Mouse (Mus musculus) large intestine, adult 2 months (tissue): ENCODE results near the gene G6pc2. TPM values are rescaled to one million over a fixed set of nuclear protein-coding genes. Genes with fewer than 3 reads are reported as not detected.

Experiments used
- DNase-seq: peaks from one replicate; pipeline ENCODE4 v3.0.0-alpha.2; 2012; ENCODE audit warnings: low read depth, low spot score
- WGBS: fragments of 180-500 bp; shearing (Covaris S2); methylation state at CpG from one replicate; pipeline ENCODE4 v1.1.7; 2018; 5-methylcytosine and 5-hydroxymethylcytosine counted together
- polyA plus RNA-seq: library from polyadenylated mRNA; depleted of rRNA; stranded (reverse); fragments of >200 nt; gene quantifications from 2 replicates; pipeline ENCODE4 v1.2.3, GENCODE M21; 2012; rRNA removed

The G6pc2 gene
- polyA plus RNA-seq, 1 experiment = not detected

DNA sequence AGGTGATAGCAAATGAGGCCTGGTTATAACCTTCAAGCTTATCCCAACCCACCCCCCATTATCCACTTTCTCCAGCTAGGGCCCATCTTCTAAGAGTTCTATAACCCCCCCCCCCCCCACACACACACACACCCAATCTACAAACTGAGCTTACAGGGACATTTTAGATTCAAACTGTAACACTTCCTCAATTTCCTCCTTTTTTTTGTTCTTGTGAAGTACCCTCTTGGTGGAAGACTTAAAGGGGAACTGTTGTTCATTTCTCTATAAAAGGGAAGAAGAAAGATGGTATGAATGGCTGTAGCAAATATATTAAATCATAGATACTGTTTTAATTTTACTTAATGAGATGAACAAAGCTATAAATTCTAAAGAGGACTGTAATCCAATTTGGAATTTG, 21.2 kb downstream of the G6pc2 start:
- DNase-seq = no peak

DNA sequence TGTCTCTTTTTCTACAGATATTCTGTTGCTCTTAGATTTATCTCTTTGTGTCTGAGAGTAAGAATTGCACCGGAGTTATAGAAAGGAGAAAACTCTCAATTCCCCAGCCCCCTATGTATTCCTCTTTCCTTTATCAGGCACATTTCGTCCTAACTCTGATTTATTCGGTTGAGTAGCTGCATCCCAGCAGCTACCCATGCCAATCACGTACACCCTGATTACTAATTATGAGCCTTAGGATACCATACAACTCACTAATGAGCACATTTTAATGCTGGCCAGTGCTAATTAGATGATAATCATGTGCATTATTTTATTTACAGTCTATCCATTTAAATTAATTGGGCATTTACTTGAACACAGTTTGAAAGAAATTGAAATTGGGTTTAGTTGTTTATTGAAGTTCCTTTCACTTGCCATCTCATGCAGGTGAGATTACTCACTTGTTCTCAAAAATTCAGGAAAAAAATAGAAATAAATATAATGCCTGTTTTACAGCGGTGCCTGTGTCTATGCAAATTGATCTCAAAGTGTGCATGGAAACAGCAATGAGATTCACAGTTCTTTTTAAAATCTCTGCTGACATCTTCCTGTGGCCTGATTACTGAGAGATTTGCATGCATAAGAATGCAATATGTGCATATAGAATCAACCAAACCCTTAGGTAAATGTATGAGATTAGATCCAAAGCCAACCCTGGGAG, 24.3 kb downstream of the G6pc2 start:
- no peak for DNase-seq
- WGBS = 84% methylated on average over 5 of the region's 5 CpGs

DNA sequence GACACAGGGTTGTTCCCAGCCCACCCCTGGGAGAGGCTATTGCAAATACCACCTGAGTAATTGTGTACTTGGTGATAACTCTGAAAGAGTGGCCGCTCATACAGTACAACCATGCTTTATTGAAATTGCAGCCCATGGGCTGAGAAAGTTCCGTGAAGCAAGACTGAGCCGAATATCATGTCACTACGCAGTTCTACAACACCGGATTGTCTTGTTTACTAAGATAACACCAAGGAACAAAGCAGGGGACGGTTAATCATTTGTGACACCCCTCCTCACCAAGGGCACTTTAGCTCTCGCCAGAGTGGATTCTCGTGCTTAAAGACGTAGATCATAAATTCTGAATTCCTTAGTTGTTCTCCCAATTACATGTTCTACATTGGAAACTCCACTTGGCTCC, 28.4 kb downstream of the G6pc2 start:
- WGBS = 33% methylated on average over 9 of the region's 9 CpGs
- no peak for DNase-seq

DNA sequence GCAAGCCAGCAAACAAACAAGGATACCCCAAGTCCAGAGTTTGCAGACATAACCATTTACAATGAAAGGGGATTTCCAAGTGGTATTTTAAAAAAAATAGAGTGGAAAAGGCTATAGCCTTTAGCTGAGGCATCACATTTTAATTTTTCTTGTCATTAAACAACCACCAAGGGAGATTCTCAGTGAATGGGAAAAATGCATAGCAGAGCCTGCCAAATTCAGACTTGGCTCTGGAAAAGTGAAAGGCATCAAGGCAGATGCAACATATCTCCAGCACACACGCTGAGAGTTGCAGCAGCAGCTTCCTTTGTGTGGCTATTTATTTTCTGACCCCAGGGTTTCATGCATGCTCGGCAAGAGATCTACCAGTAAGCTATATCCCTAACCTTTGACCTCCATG, 34.1 kb downstream of the G6pc2 start:
- DNase-seq = no peak
- WGBS = 48% methylated on average over 2 of the region's 2 CpGs

DNA sequence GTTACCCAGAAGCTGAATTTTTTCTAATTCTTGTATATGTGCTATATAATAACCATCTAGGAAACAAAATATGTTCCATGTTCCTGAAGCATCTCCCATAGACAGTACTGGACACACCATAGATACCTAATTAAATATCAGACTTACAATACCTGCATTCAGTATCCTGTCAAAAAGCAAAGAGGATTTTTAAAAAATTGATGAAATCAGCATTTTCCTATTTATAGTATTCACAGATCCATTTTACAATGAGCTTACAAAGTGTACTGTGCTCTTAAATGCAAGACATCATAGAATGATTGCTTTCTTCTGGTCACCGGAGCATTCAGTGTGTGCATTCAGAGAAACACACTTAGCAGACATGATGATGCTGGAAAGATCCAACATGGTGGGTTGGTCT, 36.2 kb downstream of the G6pc2 start:
- DNase-seq = no peak
- 98% methylated on average over 1 of the region's 1 CpGs for WGBS

DNA sequence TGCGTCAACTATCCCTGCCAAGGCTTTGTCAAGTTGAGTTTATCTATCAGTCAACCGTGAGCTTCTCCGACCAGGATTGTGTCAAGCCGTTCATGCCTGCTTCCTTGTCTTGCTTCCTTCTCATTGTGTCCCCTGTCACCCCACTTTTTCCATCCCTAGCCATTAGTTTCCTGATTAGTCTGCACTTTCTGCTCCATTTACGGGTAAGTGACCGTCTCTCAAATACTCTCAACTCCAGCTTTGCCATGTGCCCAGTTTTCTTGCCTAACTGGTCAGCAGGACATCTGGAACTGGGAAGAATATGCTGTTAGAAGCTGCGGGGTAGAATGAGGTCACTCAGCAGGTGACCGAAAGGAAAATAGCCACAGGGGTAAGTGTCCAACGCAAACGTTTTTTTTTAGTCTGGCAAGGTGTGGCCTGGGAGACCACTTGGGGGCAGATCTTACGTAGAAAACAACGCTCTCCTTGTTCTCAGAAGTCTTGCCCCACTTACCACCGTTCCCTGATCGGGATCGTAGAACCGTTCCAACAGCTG, 37.4 kb downstream of the G6pc2 start:
- no peak for DNase-seq
- 67% methylated on average over 16 of the region's 16 CpGs for WGBS

DNA sequence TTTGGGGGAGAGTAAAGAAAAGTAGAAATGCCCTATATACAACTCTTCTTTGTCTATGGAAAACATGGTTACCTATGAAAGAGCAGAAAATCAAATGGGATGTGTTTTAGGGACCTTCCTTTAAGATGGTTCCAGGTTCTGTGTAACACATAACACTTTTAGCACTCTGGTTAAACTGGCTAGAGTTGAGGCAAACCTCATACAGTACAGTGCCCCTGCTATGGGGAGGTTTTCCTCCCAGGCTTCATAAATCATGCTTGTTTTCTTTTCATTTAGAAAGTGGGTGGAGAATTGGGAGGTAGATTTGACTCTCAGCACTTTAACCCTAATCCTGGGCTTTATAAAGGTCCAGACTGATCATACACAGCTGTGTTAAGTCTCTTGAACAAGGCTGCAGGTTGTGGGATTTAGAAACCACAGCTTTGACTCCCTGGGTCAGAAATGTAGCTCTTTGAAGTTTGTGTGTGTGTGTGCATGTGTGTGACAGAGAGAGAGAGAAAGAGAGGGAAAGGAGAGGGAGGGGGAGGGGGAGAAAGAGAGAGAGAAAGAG, 53.3 kb downstream of the G6pc2 start:
- no peak for DNase-seq

- 0% methylated on average over 1 of the region's 1 CpGs for WGBS
- DNase-seq = no peak
Observed at GRCm38 (mm10) chr2:69275875-69276274, 65.0 kb downstream of the G6pc2 start.

Other genes starting within 250 kb of the G6pc2 start
- 20.7 and 21.1 TPM in 2 replicates for gene Nostrin, start 75.3 kb upstream of the G6pc2 start, polyA plus RNA-seq
- gene Spc25, start 4.9 kb upstream of the G6pc2 start, polyA plus RNA-seq = 3.7 and 3.8 TPM in 2 replicates
- 0.01 TPM in 1 of 2 replicates, not detected in the other for gene Abcb11, start 131.5 kb downstream of the G6pc2 start, polyA plus RNA-seq
- gene Dhrs9, start 169.4 kb downstream of the G6pc2 start, polyA plus RNA-seq = 0.41 and 1.1 TPM in 2 replicates